Mouse (Mus musculus): ENCODE results near the gene Mid1. TPM values are rescaled to one million over a fixed set of nuclear protein-coding genes. Genes with fewer than 3 reads are reported as not detected.

Mid1 gene
- polyA plus RNA-seq, 1 experiment from 2014 or later: 27.4 TPM

DNA sequence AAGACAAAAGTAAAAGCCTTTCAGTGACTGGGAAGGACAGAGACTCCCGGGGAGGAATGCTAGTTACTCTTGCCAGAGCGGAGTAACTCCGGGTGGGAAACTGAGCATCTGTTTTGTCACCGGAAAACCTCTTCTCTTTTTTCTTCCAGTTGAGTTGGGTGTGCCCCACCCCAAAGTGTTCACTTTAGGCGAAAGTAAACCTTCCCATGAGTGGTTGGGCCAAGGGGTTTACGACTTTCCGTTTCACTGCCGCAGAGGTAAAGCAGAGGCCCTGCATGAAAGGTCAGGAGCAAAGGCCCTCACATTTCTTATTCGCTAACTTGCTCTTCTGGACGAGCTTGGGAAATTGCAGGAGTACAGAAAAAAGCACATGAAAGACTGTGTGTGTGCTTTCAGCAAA lies 195.8 kb downstream of the Mid1 start:
- Histone ChIP-seq H3K27ac (ENCODE audit: low read depth, low read length) (peak overlapping the region; percentile 87), H3K4me2 (ENCODE audit: low read depth, low read length, severe bottlenecking) (peak overlapping the region; percentile 52), H3K4me3 (ENCODE audit: low read depth, low read length) (peak overlapping the region; percentile 56), H3K9me3 (ENCODE audit: control insufficient read depth, low read length) (no peaks in the 10 kb centered on the region), H3K4me1 (replicated peaks; ENCODE audit: control insufficient read depth, insufficient read depth, low read length) (no peaks in the 10 kb centered on the region), H3K9ac (ENCODE audit: low read length) (peak overlapping the region; percentile 71), H3K27me3 (ENCODE audit: control insufficient read depth, insufficient read depth, low read length) (peaks cover 11% of the 10 kb centered on the region), H3K36me3 (ENCODE audit: control insufficient read depth, insufficient read depth, low read length) (no peaks in the 10 kb centered on the region)
- ATAC-seq (replicated peaks; ENCODE audit: low FRiP score) (no peak), DNase-seq (ENCODE audit: low spot score) (peak; percentile 46)
- 14% methylated on average over 10 of the region's 10 CpGs for WGBS

DNA sequence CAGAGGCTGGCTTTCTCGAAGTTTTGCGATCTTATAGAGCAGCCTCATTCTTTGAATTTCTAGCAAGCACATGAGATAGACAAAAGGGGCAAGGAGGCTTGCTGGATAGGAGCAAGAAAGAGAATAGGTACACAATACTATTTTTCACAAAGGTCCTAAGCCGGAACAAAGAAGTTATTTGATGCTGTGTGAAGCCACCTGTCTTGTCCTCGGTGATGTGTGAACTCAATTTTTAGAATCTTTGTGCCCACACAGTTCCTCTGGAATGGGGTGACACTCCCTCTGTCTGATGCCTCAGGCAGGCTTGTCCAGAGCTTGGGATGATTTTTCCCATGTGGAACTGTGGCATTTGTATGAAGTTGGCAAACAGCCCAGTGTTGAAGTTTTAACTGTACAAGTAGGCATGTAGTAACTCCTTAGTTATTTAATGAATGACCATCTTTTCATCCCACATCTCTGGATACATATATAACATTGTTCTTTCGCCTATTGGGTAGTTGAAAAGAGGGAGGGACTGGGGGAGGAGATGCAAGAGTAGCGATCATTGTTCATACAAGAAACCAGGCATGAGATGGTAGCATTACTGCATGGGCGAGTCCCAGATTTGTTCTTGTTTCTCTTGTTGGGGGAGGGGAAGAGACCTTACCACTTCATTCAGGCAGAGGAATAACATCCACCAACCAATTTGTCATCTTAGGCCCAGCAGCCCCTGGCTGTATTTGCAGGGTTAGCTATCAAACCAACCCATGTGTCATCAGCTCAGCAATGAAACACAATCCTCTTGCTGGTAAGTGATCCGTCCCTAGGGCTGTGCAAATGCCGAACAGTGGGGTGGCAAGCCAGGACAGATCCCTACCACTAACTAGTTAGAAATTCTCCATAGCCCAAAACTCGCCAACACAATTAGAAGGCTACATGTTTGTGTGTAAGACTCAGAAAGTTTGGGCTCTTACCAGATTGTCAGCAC lies 196.5 kb downstream of the Mid1 start:
- H3K4me1 ChIP-seq (replicated peaks; ENCODE audit: control insufficient read depth, insufficient read depth, low read length): no peaks in the 10 kb centered on the region
- peak overlapping the region; percentile 52 for H3K4me2 ChIP-seq (ENCODE audit: low read depth, low read length, severe bottlenecking)
- no peaks in the 10 kb centered on the region for H3K36me3 ChIP-seq (ENCODE audit: control insufficient read depth, insufficient read depth, low read length)
- WGBS: 18% methylated on average over 10 of the region's 10 CpGs
- peak overlapping the region; percentile 87 for H3K27ac ChIP-seq (ENCODE audit: low read depth, low read length)
- peak overlapping the region; percentile 56 for H3K4me3 ChIP-seq (ENCODE audit: low read depth, low read length)
- H3K9ac ChIP-seq (ENCODE audit: low read length): peak overlapping the region; percentile 71
- DNase-seq (ENCODE audit: low spot score): peak; percentile 46
- H3K27me3 ChIP-seq (ENCODE audit: control insufficient read depth, insufficient read depth, low read length): peaks cover 9% of the 10 kb centered on the region
- no peak for ATAC-seq (replicated peaks; ENCODE audit: low FRiP score)
- H3K9me3 ChIP-seq (ENCODE audit: control insufficient read depth, low read length): no peaks in the 10 kb centered on the region

DNA sequence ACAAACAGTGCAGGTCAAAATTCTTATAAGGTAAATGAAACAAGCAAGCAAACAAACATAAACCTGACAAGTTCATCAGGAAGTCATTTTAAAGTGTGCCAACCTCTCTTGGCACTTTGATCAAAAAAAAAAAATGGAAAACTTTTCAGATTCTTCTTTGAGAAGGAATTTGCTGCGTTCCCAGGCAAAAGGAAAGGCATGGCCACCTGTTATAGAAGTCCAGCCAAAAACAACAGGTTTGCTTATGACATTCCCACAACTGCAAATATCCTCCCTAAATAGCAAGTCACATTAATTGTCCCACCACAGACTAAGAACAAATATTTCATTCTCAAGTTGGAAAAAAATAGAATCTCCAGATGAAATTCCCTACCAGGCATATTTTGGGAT lies 197.2 kb downstream of the Mid1 start:
- ATAC-seq (replicated peaks; ENCODE audit: low FRiP score): no peak
- peaks cover 9% of the 10 kb centered on the region for H3K27me3 ChIP-seq (ENCODE audit: control insufficient read depth, insufficient read depth, low read length)
- no peaks in the 10 kb centered on the region for H3K4me1 ChIP-seq (replicated peaks; ENCODE audit: control insufficient read depth, insufficient read depth, low read length)
- peak overlapping the region; percentile 52 for H3K4me2 ChIP-seq (ENCODE audit: low read depth, low read length, severe bottlenecking)
- WGBS: 59% methylated on average over 1 of the region's 1 CpGs
- peak overlapping the region; percentile 87; the same call in 1 of the 2 replicates for H3K27ac ChIP-seq (ENCODE audit: low read depth, low read length)
- no peak overlapping the region for H3K9ac ChIP-seq (ENCODE audit: low read length)
- DNase-seq (ENCODE audit: low spot score): no peak
- no peaks in the 10 kb centered on the region for H3K36me3 ChIP-seq (ENCODE audit: control insufficient read depth, insufficient read depth, low read length)
- no peaks in the 10 kb centered on the region for H3K9me3 ChIP-seq (ENCODE audit: control insufficient read depth, low read length)
- peak overlapping the region; percentile 56; the same call in 1 of the 2 replicates for H3K4me3 ChIP-seq (ENCODE audit: low read depth, low read length)

DNA sequence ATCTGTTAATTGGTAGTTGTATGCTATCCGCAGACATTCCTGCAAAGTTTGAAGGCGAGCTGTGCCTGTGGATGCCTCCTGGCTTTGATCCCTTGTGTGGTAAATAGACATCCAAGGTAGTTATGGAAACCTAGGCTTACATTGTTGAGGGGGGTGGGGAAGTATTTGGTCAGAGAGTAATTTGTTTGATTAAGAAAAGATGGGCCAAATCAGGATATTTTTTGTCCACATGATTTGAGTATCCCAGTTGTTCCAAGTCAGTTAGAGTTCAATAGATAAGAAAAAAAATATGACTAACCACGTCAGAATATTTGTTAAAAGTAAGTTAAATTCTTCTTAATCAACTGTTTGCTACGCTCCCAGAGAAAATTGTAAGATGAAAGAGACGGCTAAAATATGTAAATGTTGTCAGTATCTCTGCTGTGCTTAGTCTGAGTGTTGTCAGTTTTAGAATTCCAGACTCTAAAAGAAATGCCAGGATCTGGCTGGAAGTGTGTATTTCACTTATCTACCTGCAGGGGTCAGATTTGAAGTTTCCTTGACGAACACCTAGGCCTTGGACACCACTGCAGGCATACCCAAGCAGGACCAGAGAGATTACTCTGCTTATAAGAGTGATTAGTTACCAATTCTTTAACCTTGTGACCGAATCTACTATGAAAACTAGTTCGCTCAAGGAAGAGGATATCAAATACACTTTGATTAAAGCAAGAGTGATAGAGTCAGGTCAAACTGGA lies 198.7 kb downstream of the Mid1 start:
- no peaks in the 10 kb centered on the region for H3K9me3 ChIP-seq (ENCODE audit: control insufficient read depth, low read length)
- DNase-seq (ENCODE audit: low spot score): no peak
- no peak overlapping the region for H3K4me3 ChIP-seq (ENCODE audit: low read depth, low read length)
- peak; percentile 25 for ATAC-seq (replicated peaks; ENCODE audit: low FRiP score)
- H3K4me2 ChIP-seq (ENCODE audit: low read depth, low read length, severe bottlenecking): peak overlapping the region; percentile 27; the same call in 1 of the 2 replicates
- no peak overlapping the region for H3K9ac ChIP-seq (ENCODE audit: low read length)
- no peak overlapping the region for H3K27ac ChIP-seq (ENCODE audit: low read depth, low read length)
- H3K36me3 ChIP-seq (ENCODE audit: control insufficient read depth, insufficient read depth, low read length): no peaks in the 10 kb centered on the region
- 37% methylated on average over 8 of the region's 8 CpGs for WGBS
- H3K27me3 ChIP-seq (ENCODE audit: control insufficient read depth, insufficient read depth, low read length): peaks cover 9% of the 10 kb centered on the region
- H3K4me1 ChIP-seq (replicated peaks; ENCODE audit: control insufficient read depth, insufficient read depth, low read length): no peaks in the 10 kb centered on the region

DNA sequence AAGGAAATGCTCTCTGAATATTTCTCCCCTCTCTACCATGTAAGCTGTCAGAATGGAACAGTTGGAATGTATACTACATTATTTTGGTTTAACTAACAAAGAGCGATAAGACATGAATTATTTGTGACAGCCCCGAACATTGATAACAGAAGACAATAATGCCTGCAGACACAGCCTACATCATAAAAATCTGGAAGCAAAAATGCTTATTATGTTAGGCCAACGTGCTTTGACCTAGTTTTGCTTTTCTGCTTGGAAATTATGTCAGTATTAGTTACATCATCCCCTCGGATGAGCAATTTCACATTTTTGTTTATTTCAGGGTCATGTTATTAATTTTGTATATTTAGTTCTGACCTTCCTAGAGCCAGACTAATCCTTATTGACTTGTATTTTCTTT lies 205.5 kb downstream of the Mid1 start:
- no peak overlapping the region for H3K4me3 ChIP-seq (ENCODE audit: low read depth, low read length)
- no peaks in the 10 kb centered on the region for H3K27me3 ChIP-seq (ENCODE audit: control insufficient read depth, insufficient read depth, low read length)
- WGBS: 81% methylated on average over 4 of the region's 4 CpGs
- DNase-seq (ENCODE audit: low spot score) (no peak), ATAC-seq (replicated peaks; ENCODE audit: low FRiP score) (no peak)
- no peak overlapping the region for H3K27ac ChIP-seq (ENCODE audit: low read depth, low read length)
- no peaks in the 10 kb centered on the region for H3K36me3 ChIP-seq (ENCODE audit: control insufficient read depth, insufficient read depth, low read length)
- no peak overlapping the region for H3K9ac ChIP-seq (ENCODE audit: low read length)
- H3K9me3 ChIP-seq (ENCODE audit: control insufficient read depth, low read length): no peaks in the 10 kb centered on the region
- no peak overlapping the region for H3K4me2 ChIP-seq (ENCODE audit: low read depth, low read length, severe bottlenecking)
- H3K4me1 ChIP-seq (replicated peaks; ENCODE audit: control insufficient read depth, insufficient read depth, low read length): no peaks in the 10 kb centered on the region

DNA sequence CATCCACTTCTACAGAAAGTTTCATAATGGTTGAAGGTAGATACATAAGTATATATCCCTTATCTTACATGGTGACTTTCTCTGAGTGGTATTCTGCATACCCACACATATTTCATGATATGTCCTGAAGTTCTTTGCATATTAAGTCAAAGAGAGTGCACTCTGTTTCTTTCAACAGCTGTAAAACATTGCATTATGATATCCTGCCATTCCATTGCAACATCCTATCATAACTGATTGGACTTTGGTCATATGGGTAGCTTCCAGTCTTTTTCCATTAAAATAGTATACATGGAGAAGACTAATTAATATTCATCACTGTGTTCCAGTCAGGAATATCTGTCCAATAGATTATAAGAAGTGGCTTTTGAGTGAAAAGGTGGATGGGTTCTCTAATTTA lies 207.1 kb downstream of the Mid1 start:
- Histone ChIP-seq H3K4me1 (replicated peaks; ENCODE audit: control insufficient read depth, insufficient read depth, low read length) (no peaks in the 10 kb centered on the region), H3K36me3 (ENCODE audit: control insufficient read depth, insufficient read depth, low read length) (no peaks in the 10 kb centered on the region), H3K27me3 (ENCODE audit: control insufficient read depth, insufficient read depth, low read length) (no peaks in the 10 kb centered on the region), H3K9ac (ENCODE audit: low read length) (no peak overlapping the region), H3K9me3 (ENCODE audit: control insufficient read depth, low read length) (no peaks in the 10 kb centered on the region), H3K4me2 (ENCODE audit: low read depth, low read length, severe bottlenecking) (no peak overlapping the region), H3K4me3 (ENCODE audit: low read depth, low read length) (no peak overlapping the region), H3K27ac (ENCODE audit: low read depth, low read length) (no peak overlapping the region)
- no peak for ATAC-seq (replicated peaks; ENCODE audit: low FRiP score)
- DNase-seq (ENCODE audit: low spot score): no peak

DNA sequence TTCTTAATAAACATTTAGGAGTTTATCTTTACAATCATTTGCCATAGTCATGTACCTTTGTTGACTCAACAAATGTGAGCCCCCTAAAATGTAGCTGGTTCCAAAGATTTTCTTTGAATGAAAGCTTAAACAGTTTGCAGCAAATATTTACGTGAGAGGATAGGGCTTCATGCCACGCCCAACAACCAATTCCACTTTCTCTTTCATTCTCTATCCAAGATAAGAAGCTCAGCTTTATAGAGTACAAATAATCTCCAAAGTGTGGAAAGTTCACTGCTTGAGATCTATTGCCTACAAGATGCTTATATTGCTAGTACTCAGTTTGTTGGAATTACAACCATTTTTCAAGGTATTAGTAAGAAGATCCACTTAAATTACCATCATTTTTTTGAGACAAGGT lies 207.6 kb downstream of the Mid1 start:
- DNase-seq (ENCODE audit: low spot score): no peak
- H3K4me1 ChIP-seq (replicated peaks; ENCODE audit: control insufficient read depth, insufficient read depth, low read length): no peaks in the 10 kb centered on the region

DNA sequence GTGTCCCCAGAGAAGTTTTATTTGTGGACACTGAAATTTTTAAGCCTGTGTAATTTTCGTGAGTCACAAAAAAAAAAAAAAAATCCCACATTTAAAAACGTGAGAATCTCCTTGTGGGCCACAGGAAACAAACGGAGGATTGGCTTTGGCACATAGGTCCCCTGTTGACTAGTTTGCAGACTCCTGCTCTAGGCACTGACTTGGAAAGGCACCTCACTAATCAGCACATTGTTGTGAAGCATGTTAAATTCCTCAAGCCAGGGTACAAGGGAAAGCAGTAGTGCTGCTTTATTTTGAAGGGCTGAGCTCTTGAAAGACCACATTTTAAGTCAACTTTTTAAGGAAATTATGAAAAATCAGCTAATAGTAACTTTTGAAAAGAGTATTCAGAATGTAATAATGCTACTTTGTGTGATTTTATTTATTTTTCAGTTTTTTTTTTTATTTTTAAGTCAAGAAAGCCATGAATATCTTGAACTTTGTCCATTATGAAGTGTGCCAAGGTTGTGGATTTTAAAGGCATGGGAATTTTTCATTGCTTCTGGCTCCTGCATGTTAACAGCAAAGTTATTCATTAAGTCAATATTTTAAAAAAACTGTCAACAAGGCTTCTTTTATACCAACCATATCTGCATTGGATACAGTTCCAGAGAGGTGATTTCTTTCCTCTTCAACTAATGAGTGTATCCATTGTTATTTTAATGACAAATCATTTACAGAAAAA lies 214.4 kb downstream of the Mid1 start:
- ATAC-seq (replicated peaks; ENCODE audit: low FRiP score) (no peak), DNase-seq (ENCODE audit: low spot score) (no peak)
- Histone ChIP-seq H3K4me3 (ENCODE audit: low read depth, low read length) (no peak overlapping the region), H3K4me1 (replicated peaks; ENCODE audit: control insufficient read depth, insufficient read depth, low read length) (0 out of 2 replicates have a peak, but pooled peaks cover 2% of the 10 kb centered on the region), H3K4me2 (ENCODE audit: low read depth, low read length, severe bottlenecking) (no peak overlapping the region), H3K9ac (ENCODE audit: low read length) (no peak overlapping the region), H3K27me3 (ENCODE audit: control insufficient read depth, insufficient read depth, low read length) (no peaks in the 10 kb centered on the region), H3K27ac (ENCODE audit: low read depth, low read length) (0 out of 2 replicates have a peak overlapping the region, but pooled peaks have one; percentile 6), H3K9me3 (ENCODE audit: control insufficient read depth, low read length) (no peaks in the 10 kb centered on the region), H3K36me3 (ENCODE audit: control insufficient read depth, insufficient read depth, low read length) (no peaks in the 10 kb centered on the region)
- 16% methylated on average over 3 of the region's 3 CpGs for WGBS

More for the DNA sequence above, 207.6 kb downstream of the Mid1 start:
- 77% methylated on average over 2 of the region's 2 CpGs for WGBS
- H3K27ac ChIP-seq (ENCODE audit: low read depth, low read length): no peak overlapping the region
- no peak overlapping the region for H3K4me2 ChIP-seq (ENCODE audit: low read depth, low read length, severe bottlenecking)
- H3K9me3 ChIP-seq (ENCODE audit: control insufficient read depth, low read length): no peaks in the 10 kb centered on the region
- no peaks in the 10 kb centered on the region for H3K36me3 ChIP-seq (ENCODE audit: control insufficient read depth, insufficient read depth, low read length)
- H3K9ac ChIP-seq (ENCODE audit: low read length): no peak overlapping the region
- no peaks in the 10 kb centered on the region for H3K27me3 ChIP-seq (ENCODE audit: control insufficient read depth, insufficient read depth, low read length)
- no peak for ATAC-seq (replicated peaks; ENCODE audit: low FRiP score)
- H3K4me3 ChIP-seq (ENCODE audit: low read depth, low read length): no peak overlapping the region
